Mouse (Mus musculus) forelimb bud, embryonic 11.5 days (tissue): ENCODE results near the gene Gm5622.
"Not testable (repeated sequence)": the region's sequence is repeated elsewhere in the genome, so short reads cannot be mapped to it uniquely, and the experiment has no call there.

Experiments
- DNase-seq: peaks from one replicate; pipeline ENCODE4 v3.0.0-alpha.2; 2012; ENCODE audit warnings: low read depth, low spot score

Gene Gm5622

GRCm38 (mm10) chr14:51552490-51552889 is at the start of gene Gm5622:
Gene Gm5622, plus strand, starts transcription at chr14:51552790.
- DNase-seq, result no peak

- no peak for DNase-seq
Measured at GRCm38 (mm10) chr14:51507416-51507815, 45.2 kb upstream of the Gm5622 start.

GRCm38 (mm10) chr14:51573963-51574362 is 21.4 kb downstream of the Gm5622 start, which contains the start of gene Gm17175:
Gene Gm17175, minus strand, starts transcription at chr14:51574063.
- not testable (repeated sequence) for DNase-seq

GRCm38 (mm10) chr14:51592039-51592438 is 39.4 kb downstream of the Gm5622 start, which contains the start of gene Gm17174:
Gene Gm17174, minus strand, starts transcription at chr14:51592139.
- not testable (repeated sequence) for DNase-seq

- DNase-seq, result no peak
Measured at GRCm38 (mm10) chr14:51611210-51611609, 58.6 kb downstream of the Gm5622 start, which contains the start of gene Gm17078. Gene Gm17078, minus strand, starts transcription at chr14:51611310.

GRCm38 (mm10) chr14:51632426-51632825 is 79.8 kb downstream of the Gm5622 start:
- DNase-seq, result not testable (repeated sequence)

GRCm38 (mm10) chr14:51635566-51635965 is 83.0 kb downstream of the Gm5622 start, which contains the start of gene Gm4181:
Gene Gm4181, minus strand, starts transcription at chr14:51635666.
- not testable (repeated sequence) for DNase-seq

- no peak for DNase-seq
Measured at GRCm38 (mm10) chr14:51677269-51677668, 124.7 kb downstream of the Gm5622 start.

GRCm38 (mm10) chr14:51695368-51695767 is 142.8 kb downstream of the Gm5622 start, which contains the start of gene Gm17079:
Gene Gm17079, minus strand, starts transcription at chr14:51695468.
- not testable (repeated sequence) for DNase-seq
